Mouse (Mus musculus): ENCODE data around the gene Ssu72. TPM values are rescaled to one million over a fixed set of nuclear protein-coding genes. Genes with fewer than 3 reads are reported as not detected.

Gene Ssu72
- polyA plus RNA-seq, 1 experiment from 2014 or later: 152 TPM

DNA sequence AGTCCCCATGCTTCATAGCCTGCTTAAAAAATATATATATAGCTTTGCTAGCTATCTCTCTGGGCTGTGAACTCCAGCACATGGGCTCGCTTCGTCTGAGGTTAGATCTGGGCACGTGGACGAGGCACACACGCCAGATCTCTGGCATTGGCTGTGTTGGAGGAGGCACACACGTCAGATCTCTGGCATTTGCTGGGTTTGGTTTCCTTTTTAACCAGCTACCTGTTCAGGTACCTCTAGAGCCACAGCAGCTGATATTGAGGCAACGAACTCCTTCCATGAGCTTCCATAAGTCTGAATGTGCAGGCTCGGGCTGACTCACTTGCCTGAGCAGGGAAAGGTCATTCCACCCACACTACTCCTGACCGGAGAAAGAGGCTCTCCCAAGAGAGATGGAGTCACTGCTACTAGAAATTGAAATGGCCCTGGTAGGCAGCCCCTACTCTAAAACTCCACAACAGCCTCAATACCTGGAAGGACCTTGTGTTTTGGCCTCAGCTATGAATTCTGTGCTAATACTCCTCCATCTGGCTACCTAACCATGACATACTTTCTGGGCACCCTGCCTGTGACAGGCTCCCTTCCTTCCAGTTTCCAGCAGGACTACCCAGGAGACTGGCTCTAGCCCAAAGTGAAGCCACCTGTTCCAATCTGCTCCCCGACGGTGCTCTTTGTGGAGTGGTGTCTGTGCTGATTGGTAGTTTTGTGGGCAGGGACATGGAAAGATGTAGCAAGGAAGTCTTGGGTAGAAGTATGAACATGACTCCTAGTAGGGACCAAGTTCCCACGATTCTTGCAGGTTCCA, 13.8 kb upstream of the Ssu72 start:
- Histone ChIP-seq H3K36me3 (no peaks in the 10 kb centered on the region), H3K27ac (no peak overlapping the region), H3K27me3 (ENCODE audit: insufficient read depth, poor library complexity, severe bottlenecking) (peaks cover 41% of the 10 kb centered on the region), H3K4me3 (no peak overlapping the region), H3K4me1 (peaks cover 19% of the 10 kb centered on the region), H3K9me3 (no peaks in the 10 kb centered on the region)
- WGBS: 80% methylated on average over 12 of the region's 12 CpGs
- DNase-seq (ENCODE audit: low spot score): no peak

- Histone ChIP-seq H3K27me3 (ENCODE audit: insufficient read depth, poor library complexity, severe bottlenecking) (peaks cover 53% of the 10 kb centered on the region), H3K36me3 (no peaks in the 10 kb centered on the region), H3K27ac (no peak overlapping the region), H3K4me3 (no peak overlapping the region), H3K4me1 (peaks cover 27% of the 10 kb centered on the region), H3K9me3 (no peaks in the 10 kb centered on the region)
- no peak for DNase-seq (ENCODE audit: low spot score)
- 93% methylated on average over 3 of the region's 3 CpGs for WGBS
Observed at GRCm38 (mm10) chr4:155692421-155692820, 12.2 kb upstream of the Ssu72 start.

DNA sequence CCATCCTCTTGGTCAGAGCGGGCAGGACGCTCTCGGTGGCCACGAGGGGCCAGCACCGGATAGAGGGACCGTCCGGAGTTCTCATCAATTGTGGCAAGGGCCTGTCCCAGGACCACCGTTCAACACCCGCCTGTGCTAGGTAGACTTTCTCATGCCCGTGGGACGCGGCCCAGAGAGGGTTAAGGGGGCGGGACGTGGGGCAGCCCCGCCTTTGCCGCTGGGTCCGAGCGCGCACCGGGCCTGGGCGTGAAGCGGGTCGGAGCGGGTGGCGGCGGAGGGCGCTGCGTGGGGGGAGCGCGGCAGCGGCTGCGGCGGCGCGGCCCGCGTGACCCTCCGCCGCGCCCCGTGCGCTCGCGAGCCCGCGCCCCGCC, 10.5 kb upstream of the Ssu72 start, which contains the start of gene Fndc10:
Gene Fndc10 (plus strand): TSS at position 232 of the 371 bp plus-strand sequence.
- Histone ChIP-seq H3K36me3 (no peaks in the 10 kb centered on the region), H3K27ac (peak within 1 kb of the TSS; percentile 86), H3K27me3 (ENCODE audit: insufficient read depth, poor library complexity, severe bottlenecking) (peaks cover 53% of the 10 kb centered on the region), H3K4me3 (peak within 1 kb of the TSS; percentile 79), H3K9me3 (no peaks in the 10 kb centered on the region), H3K4me1 (peaks cover 27% of the 10 kb centered on the region)
- 2% methylated on average over 47 of the region's 47 CpGs for WGBS
- DNase-seq (ENCODE audit: low spot score): no peak

DNA sequence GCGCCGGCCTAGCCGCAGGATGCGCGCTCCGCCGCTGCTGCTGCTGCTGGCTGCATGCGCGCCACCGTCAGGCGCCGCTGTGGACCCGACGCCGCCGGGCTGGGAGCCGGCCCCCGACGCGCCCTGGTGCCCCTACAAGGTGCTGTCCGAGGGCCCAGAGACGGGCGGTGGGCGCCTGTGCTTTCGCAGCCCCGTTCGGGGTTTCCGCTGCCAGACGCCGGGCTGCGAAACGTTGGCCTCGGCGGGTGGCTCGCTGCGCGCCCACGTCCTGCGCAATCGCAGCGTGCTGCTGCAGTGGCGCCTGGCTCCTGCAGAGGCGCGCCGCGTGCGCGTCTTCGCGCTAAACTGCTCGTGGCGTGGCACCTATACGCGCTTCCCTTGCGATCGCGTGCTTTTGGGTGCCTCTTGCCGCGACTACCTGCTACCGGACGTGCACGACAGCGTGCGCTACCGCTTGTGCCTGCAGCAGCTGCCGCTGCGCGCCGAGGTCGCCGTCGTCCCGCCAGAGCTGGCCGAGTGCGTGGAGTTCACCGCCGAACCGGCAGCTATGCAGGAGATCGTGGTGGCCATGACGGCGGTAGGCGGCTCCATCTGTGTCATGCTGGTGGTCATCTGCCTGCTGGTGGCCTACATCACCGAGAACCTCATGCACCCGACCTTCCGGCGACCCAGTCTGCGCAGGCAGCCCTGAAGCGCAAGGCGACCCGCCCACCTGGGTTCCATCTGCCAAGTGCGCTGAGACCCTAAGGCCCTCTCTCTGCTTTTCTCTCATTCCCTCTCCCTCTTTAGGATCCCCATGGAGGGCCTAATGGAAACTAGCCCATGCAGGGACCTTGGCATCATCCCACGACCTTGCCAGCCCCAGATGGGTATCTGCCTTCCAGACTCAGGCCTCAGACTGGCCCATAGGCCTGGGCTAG, 9.9 kb upstream of the Ssu72 start:
- H3K9me3 ChIP-seq: no peaks in the 10 kb centered on the region
- H3K36me3 ChIP-seq: no peaks in the 10 kb centered on the region
- H3K27me3 ChIP-seq (ENCODE audit: insufficient read depth, poor library complexity, severe bottlenecking): peaks cover 53% of the 10 kb centered on the region
- H3K4me3 ChIP-seq: peak overlapping the region; percentile 79
- H3K27ac ChIP-seq: peak overlapping the region; percentile 86
- H3K4me1 ChIP-seq: peaks cover 27% of the 10 kb centered on the region
- no peak for DNase-seq (ENCODE audit: low spot score)
- 2% methylated on average over 92 of the region's 92 CpGs for WGBS

GRCm38 (mm10) chr4:155695531-155696062, 9.0 kb upstream of the Ssu72 start:
- 71% methylated on average over 4 of the region's 4 CpGs for WGBS
- Histone ChIP-seq H3K4me3 (0 out of 2 replicates have a peak overlapping the region, but pooled peaks have one; percentile 79), H3K27me3 (ENCODE audit: insufficient read depth, poor library complexity, severe bottlenecking) (peaks cover 51% of the 10 kb centered on the region), H3K36me3 (no peaks in the 10 kb centered on the region), H3K27ac (no peak overlapping the region), H3K9me3 (no peaks in the 10 kb centered on the region), H3K4me1 (peaks cover 27% of the 10 kb centered on the region)
- no peak for DNase-seq (ENCODE audit: low spot score)

- Histone ChIP-seq H3K27ac (no peak overlapping the region; the same call in 1 of the 2 replicates), H3K4me3 (0 out of 2 replicates have a peak overlapping the region, but pooled peaks have one; percentile 2)
- 66% methylated on average over 16 of the region's 16 CpGs for whole genome bisulfite sequencing
Observed at GRCm38 (mm10) chr4:155696261-155697255, 8.0 kb upstream of the Ssu72 start.

GRCm38 (mm10) chr4:155700425-155700824, 4.2 kb upstream of the Ssu72 start:
- Histone ChIP-seq H3K27me3 (ENCODE audit: insufficient read depth, poor library complexity, severe bottlenecking) (peaks cover 16% of the 10 kb centered on the region), H3K4me3 (no peak overlapping the region), H3K27ac (no peak overlapping the region), H3K9me3 (no peaks in the 10 kb centered on the region), H3K4me1 (peaks cover 12% of the 10 kb centered on the region), H3K36me3 (no peaks in the 10 kb centered on the region)
- DNase-seq (ENCODE audit: low spot score): no peak

More at GRCm38 (mm10) chr4:155696261-155697255, 8.0 kb upstream of the Ssu72 start:
- no peak for DNase-seq (ENCODE audit: low spot score)
- H3K27me3 ChIP-seq (ENCODE audit: insufficient read depth, poor library complexity, severe bottlenecking): peaks cover 43% of the 10 kb centered on the region
- no peaks in the 10 kb centered on the region for H3K36me3 ChIP-seq
- H3K4me1 ChIP-seq: peaks cover 27% of the 10 kb centered on the region
- H3K9me3 ChIP-seq: no peaks in the 10 kb centered on the region

- Histone ChIP-seq H3K9me3 (no peaks in the 10 kb centered on the region), H3K4me1 (peaks cover 5% of the 10 kb centered on the region), H3K27me3 (ENCODE audit: insufficient read depth, poor library complexity, severe bottlenecking) (no peaks in the 10 kb centered on the region), H3K36me3 (0 out of 2 replicates have a peak, but pooled peaks cover 2% of the 10 kb centered on the region), H3K27ac (no peak overlapping the region), H3K4me3 (no peak overlapping the region)
- 93% methylated on average over 4 of the region's 4 CpGs for WGBS
- DNase-seq (ENCODE audit: low spot score): no peak
Observed at GRCm38 (mm10) chr4:155703425-155703929, 1.1 kb upstream of the Ssu72 start.

DNA sequence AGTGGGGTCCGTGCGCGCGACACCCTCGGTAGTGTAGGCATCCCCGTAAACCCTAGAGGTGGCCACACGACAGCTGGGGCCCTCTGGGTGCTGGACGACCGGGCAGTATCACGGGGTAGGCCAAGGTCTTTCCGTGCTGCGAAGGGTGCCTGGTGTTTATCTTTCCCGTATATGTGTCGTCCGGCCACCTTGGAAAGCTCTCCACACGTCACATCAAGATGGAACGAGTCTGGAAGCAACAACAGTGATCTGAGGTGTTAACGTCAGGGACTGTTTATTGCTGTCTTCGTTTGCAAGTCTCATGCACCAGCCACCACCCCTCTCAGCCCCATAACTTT, 961 bp downstream of the Ssu72 start:
- under 1% methylated on average over 19 of the region's 19 CpGs for WGBS
- H3K4me1 ChIP-seq: peaks cover 15% of the 10 kb centered on the region
- H3K27ac ChIP-seq: peak overlapping the region; percentile 99
- peak overlapping the region; percentile 99 for H3K4me3 ChIP-seq
- H3K27me3 ChIP-seq (ENCODE audit: insufficient read depth, poor library complexity, severe bottlenecking): no peaks in the 10 kb centered on the region
- H3K36me3 ChIP-seq: 0 out of 2 replicates have a peak, but pooled peaks cover 2% of the 10 kb centered on the region
- H3K9me3 ChIP-seq: no peaks in the 10 kb centered on the region
- no peak for DNase-seq (ENCODE audit: low spot score)

DNA sequence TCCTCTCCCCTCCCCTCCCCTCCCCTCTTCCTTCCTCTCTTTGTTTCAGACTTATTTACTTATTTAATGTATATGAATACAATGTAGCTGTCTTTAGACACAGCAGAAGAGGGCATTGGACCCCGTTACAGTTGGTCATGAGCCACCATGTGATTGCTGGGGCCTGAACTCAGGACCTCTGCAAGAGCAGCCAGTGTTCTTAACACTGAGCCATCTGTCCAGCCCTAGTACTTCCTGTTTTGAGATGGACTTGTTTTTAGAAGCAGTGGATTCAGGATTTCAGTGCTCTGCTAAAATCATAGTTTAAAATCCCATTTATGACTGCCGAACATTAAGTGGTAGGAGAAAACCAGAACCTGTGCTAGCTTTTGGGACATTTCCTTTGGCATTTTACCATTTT, 4.0 kb downstream of the Ssu72 start:
- Histone ChIP-seq H3K36me3 (0 out of 2 replicates have a peak, but pooled peaks cover 2% of the 10 kb centered on the region), H3K4me1 (peaks cover 15% of the 10 kb centered on the region), H3K4me3 (no peak overlapping the region), H3K27ac (no peak overlapping the region), H3K9me3 (no peaks in the 10 kb centered on the region), H3K27me3 (ENCODE audit: insufficient read depth, poor library complexity, severe bottlenecking) (no peaks in the 10 kb centered on the region)
- DNase-seq (ENCODE audit: low spot score): no peak
- 83% methylated on average over 2 of the region's 2 CpGs for WGBS

DNA sequence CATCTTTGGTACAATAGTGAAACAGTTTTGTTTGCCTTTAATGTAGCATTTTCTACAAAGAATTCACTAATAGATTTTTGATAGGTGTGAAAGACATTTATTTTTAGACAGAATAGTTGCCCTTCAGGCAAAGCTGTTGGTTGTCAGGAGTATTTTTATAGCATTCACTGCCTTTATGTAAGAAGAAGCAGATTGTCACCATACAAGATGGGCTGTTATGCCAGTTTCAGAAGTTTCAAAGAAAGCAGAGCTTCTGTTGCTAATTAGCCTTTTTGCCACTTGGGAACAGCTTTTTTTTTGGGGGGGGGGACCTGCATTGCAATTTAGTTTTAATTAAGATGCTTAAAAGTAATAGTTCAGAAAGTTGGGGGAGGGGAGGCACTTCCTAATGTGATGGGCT, 4.4 kb downstream of the Ssu72 start:
- H3K4me3 ChIP-seq: no peak overlapping the region
- no peaks in the 10 kb centered on the region for H3K9me3 ChIP-seq
- H3K27ac ChIP-seq: no peak overlapping the region
- H3K36me3 ChIP-seq: peaks cover 2% of the 10 kb centered on the region; the same call in 1 of the 2 replicates
- no peak for DNase-seq (ENCODE audit: low spot score)
- H3K27me3 ChIP-seq (ENCODE audit: insufficient read depth, poor library complexity, severe bottlenecking): no peaks in the 10 kb centered on the region
- peaks cover 15% of the 10 kb centered on the region for H3K4me1 ChIP-seq

Measured in heart, embryonic 10.5 days (tissue).